Mouse (Mus musculus): ENCODE results near the gene Chmp6. TPM values are rescaled to one million over a fixed set of nuclear protein-coding genes. Genes with fewer than 3 reads are reported as not detected.

Gene Chmp6
- total and polyA plus RNA-seq, 3 experiments = 50.3 to 70.6 (median 59.7) TPM

DNA sequence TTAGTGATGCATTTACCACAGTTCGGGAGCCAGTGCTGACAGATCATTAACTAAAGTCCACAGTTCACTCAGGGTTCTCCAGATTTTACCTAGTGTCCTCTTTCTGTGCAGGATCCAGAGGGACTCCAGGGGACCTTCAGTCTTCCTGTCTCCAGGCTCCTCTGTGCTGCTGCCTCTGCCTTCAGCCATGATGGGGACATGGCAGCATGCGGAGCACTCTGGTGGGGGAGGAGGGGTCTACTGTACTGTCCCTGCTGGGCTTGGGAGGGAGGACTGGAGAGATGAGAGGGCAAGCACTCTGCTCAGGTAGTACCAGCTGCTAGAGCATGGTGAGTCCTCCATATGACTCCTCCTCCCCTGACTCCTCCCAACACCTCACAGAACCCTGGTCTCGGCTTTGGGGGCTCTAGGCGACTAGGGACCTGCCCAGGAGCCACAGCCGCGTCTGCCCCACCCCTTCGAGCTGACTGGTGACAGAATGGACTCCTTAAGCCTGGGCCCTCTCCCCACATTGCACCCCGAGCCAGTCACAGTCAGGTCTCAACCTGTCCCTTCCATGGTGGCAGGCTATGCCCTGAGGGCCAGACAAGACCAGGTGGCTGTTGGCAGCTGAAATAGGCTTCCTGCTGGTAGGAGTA is 26.0 kb downstream of the Chmp6 start:
- DNase-seq (ENCODE audit: extremely low read depth) = no peak
- Histone ChIP-seq H3K9me3 (replicated peaks; ENCODE audit: low read length) (no peaks in the 10 kb centered on the region), H3K27me3 (replicated peaks) (peaks cover 55% of the 10 kb centered on the region), H3K4me2 (ENCODE audit: insufficient read depth, low read depth, poor library complexity, severe bottlenecking) (no peak overlapping the region), H3K4me3 (replicated peaks in 1 of 3; ENCODE audit: low read depth in 2 of 3, low read length in 2 of 3, poor library complexity in 1 of 3) (no peak overlapping the region), H3K36me3 (replicated peaks in 1 of 2; ENCODE audit: control insufficient read depth in 1 of 2, insufficient read depth in 1 of 2, low read length in 1 of 2) (no peaks in the 10 kb centered on the region), H3K4me1 (ENCODE audit: control insufficient read depth in 1 of 2, insufficient read depth in 2 of 2) (peaks cover 16 to 57% of the 10 kb centered on the region in 2 experiments), H3K79me2 (replicated peaks; ENCODE audit: control insufficient read depth, extremely low read depth, insufficient read depth, poor library complexity, severe bottlenecking) (no peaks in the 10 kb centered on the region), H3K9ac (ENCODE audit: insufficient read depth, low read depth) (no peak overlapping the region), H3K27ac (ENCODE audit: insufficient read depth, low read depth) (no peak overlapping the region)
- TF ChIP-seq TBP (conservative IDR thresholded peaks at IDR 0.05; ENCODE audit: low read depth, low read length) (no peak), POLR2AphosphoS2 (IDR thresholded peaks at IDR 0.05; ENCODE audit: low read depth, low read length) (no peak), SIN3A (IDR thresholded peaks at IDR 0.05; ENCODE audit: low read length) (no peak), USF2 (conservative IDR thresholded peaks at IDR 0.05; ENCODE audit: low read depth, low read length) (no peak), SMC3 (IDR thresholded peaks at IDR 0.05; ENCODE audit: low read depth, low read length) (no peak), ELF1 (IDR thresholded peaks at IDR 0.05; ENCODE audit: low read depth, low read length) (no peak), PAX5 (IDR thresholded peaks at IDR 0.05; ENCODE audit: low read length) (no peak), MYC (IDR thresholded peaks at IDR 0.05; ENCODE audit: low read depth, low read length) (no peak), EP300 (IDR thresholded peaks at IDR 0.05; ENCODE audit: low read length) (no peak), HCFC1 (IDR thresholded peaks at IDR 0.05; ENCODE audit: low read depth, low read length) (no peak), RAD21 (IDR thresholded peaks at IDR 0.05; ENCODE audit: low read depth, low read length) (no peak), TCF12 (IDR thresholded peaks at IDR 0.05; ENCODE audit: low read depth, low read length) (no peak), JUND (conservative IDR thresholded peaks at IDR 0.05; ENCODE audit: low read depth, low read length) (no peak), ZC3H11A (IDR thresholded peaks at IDR 0.05; ENCODE audit: low read depth, low read length) (no peak), RCOR1 (conservative IDR thresholded peaks at IDR 0.05; ENCODE audit: low read depth, low read length) (no peak), UBTF (IDR thresholded peaks at IDR 0.05; ENCODE audit: low read depth, low read length) (no peak)
- in situ Hi-C loops (cut with MboI; ENCODE audit: low pct_ligation_motif_present, low pct_unique_long_range_greater_than_20kb, low sequenced_read_pairs) = no loop called here
- dilution Hi-C loops (cut with MboI; ENCODE audit: extremely low pct_ligation_motif_present, extremely low pct_unique_long_range_greater_than_20kb, low sequenced_read_pairs) = no loop called here

DNA sequence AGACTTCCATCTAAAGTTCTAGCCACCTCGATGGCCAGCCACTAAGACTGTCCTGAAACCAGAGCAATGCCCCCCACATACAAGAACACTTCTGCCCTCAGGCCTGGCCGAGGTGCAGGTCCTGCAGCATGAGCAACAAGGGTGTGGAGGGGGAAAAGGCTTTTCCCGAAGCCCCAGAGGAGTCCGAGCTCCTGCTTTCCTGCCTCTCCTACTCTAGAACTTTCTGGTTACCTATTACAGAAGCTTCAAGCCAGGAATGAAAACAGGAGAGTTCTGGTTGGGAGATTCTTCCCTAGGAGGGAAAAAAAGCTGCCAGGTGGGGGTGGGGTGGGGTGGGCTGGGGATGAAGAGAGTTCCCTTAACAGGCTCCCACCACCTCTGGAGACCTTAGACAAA is 26.5 kb downstream of the Chmp6 start:
- no peak overlapping the region for H3K27ac ChIP-seq (ENCODE audit: insufficient read depth, low read depth)
- H3K9ac ChIP-seq (ENCODE audit: insufficient read depth, low read depth) = no peak overlapping the region
- in situ Hi-C loops (cut with MboI; ENCODE audit: low pct_ligation_motif_present, low pct_unique_long_range_greater_than_20kb, low sequenced_read_pairs) (no loop called here), dilution Hi-C loops (cut with MboI; ENCODE audit: extremely low pct_ligation_motif_present, extremely low pct_unique_long_range_greater_than_20kb, low sequenced_read_pairs) (no loop called here)
- H3K9me3 ChIP-seq (replicated peaks; ENCODE audit: low read length) = no peaks in the 10 kb centered on the region
- no peaks in the 10 kb centered on the region for H3K79me2 ChIP-seq (replicated peaks; ENCODE audit: control insufficient read depth, extremely low read depth, insufficient read depth, poor library complexity, severe bottlenecking)
- H3K4me1 ChIP-seq (ENCODE audit: control insufficient read depth in 1 of 2, insufficient read depth in 2 of 2) = peaks cover 12 to 57% of the 10 kb centered on the region in 2 experiments
- H3K36me3 ChIP-seq (replicated peaks in 1 of 2; ENCODE audit: control insufficient read depth in 1 of 2, insufficient read depth in 1 of 2, low read length in 1 of 2) = no peaks in the 10 kb centered on the region
- TF ChIP-seq NRF1 (IDR thresholded peaks at IDR 0.05; ENCODE audit: low read depth, low read length) = no peak
- no peak for TF ChIP-seq ZNF384 (IDR thresholded peaks at IDR 0.05; ENCODE audit: low read depth, low read length)
- no peak overlapping the region for H3K4me3 ChIP-seq (replicated peaks in 1 of 3; ENCODE audit: low read depth in 2 of 3, low read length in 2 of 3, poor library complexity in 1 of 3)
- DNase-seq (ENCODE audit: extremely low read depth) = no peak
- H3K4me2 ChIP-seq (ENCODE audit: insufficient read depth, low read depth, poor library complexity, severe bottlenecking) = no peak overlapping the region
- peaks cover 57% of the 10 kb centered on the region for H3K27me3 ChIP-seq (replicated peaks)
